Mouse (Mus musculus): ENCODE measurements at regions not wholly inside any gene's neighbourhood (a gene's known extent, or its start where the extent isn't known, plus 50 kb on each side); places are given as distances from the start of the nearest gene placed in this dataset.

DNA sequence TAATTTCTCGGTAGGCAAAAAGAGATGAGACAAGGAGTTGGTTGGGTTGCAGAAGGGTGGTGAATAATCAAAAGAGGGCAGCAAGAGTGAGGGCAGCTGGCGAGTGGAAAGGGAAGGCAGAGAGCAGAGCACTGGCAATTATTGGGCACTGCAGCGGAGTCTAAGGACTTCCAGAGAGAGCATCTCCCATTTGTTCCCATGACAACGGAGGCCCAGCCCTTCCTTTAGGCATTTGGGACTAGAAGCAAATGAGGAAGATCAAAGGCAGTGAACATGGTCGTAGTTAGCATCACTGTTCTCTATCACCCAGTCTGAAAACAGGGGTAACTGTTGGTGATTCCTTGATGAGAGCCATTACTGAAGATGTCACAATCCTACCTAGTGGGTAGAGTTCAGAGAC is 246.1 kb downstream of the Rybp start:
- DNase-seq = no peak

DNA sequence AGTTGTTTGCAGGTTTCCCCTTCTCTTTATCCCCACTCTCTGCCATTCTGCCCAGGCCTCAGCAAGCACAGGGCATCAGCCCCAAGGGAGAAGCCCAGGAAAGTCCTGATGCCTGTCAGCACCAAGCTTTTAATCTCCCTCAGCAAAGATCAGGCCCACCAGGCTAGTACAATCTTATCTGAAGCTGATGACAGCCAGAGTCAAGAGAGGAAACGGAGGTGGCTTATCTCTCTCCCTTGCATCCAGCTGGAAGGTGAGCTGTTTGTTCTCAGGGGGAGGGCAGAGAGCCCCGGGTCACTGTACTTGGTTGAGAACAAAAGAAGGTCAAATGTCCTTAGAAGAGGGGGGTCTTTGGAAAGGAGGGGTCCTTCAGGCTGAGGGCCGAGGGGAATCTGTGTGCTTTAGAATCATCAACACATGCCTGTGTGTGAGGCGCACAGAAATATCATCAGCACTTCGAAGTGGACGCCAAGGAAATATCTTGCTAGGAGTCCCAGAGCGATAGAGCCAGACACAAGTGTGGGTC is 246.8 kb downstream of the Rybp start:
- DNase-seq = no peak

DNA sequence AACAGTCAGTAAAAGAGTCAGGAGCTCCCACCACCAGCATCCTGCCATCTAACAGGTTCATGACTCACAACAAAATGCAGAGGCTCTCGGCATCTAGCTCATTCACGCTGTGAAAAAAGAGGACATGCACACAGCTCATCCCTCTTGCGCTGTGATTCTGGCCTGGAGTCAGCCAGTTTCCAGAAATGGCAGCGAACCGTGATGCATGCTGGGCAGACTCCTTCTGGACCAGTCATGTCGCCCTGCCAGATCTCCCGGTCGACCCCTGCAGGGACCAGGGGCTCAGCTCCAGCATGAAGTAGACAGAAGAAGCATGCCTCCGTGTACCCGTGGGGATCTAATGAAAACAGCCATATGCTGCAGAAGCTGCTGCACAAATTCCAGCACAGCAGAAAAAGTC is 254.6 kb downstream of the Rybp start:
- no peak for DNase-seq

DNA sequence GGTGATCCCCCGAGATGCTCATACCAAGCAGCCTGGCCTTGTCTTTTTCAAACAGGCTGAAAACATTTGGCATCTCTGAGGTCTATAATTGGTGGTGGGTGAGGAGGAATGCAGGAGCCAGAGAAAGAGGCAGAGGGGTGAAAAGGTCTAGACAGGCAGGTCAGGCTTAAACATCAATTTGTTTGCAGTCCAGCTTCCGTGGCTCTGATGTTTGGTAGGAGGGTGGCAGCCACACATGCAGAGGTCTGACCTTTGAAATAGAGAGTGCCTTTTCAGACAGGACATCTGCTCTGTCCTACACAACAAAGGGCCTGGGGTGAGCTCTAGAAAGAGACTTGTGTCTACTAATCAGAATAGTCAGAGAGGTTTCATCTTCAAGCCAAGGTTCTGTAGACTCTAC is 256.8 kb downstream of the Rybp start:
- DNase-seq = no peak

DNA sequence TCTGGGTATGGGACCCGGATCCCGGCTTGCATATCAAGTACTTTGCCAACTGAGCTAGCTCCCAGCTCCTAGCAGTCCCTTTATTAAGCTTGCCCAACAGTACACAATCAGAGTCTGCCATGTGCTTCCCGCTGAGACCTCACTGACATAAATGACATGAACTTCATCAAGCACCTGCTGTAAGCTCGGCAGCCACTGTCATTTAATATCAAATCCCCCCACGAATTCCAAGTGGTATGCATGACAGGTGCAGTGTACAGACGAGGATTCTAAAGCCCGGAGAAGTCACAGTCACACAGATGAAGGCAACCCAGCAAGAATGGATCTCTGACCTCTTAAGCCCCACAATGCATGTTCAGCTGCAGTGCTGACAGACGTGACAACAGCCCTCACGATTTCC is 257.3 kb downstream of the Rybp start:
- DNase-seq = no peak

DNA sequence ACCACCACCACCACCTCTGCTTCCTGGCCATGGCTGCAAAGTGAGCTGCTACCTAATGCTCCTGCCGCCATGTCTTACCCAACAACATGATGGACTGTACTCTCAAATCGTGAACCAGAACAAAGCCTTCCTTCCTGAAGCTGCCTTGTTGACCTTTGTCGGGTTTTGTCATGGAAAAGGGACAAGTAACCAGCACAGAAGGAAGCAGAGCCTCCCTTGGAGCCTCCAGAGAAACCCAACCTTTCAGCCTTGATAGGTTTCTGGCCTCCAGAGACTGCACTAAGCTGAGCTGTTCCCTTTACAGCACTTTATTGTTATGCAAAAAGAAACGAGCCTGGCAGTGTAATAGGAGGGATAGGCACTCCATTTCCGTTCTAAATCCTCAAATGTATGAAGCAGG is 259.8 kb downstream of the Rybp start:
- DNase-seq = no peak

DNA sequence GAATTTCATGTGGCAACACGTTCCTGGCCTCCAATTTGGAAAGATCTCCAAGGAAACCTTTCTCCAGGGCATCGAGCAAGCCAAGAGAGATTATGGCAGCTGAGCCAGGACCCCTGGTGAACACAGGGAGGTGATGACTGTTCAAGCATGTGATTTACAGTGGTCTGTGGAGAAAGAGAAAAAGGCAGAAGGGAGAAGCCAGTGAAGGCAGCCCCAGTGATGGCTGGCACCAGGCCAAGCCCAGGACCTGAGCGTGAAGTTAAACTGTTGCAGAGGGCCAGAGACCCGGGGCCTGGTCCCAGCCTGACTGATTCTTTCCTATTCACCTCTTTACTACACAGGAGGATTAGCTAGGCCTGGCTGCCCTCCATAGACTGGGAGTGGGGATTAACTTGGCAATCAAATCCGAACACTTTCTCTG is 261.7 kb downstream of the Rybp start:
- DNase-seq = no peak

DNA sequence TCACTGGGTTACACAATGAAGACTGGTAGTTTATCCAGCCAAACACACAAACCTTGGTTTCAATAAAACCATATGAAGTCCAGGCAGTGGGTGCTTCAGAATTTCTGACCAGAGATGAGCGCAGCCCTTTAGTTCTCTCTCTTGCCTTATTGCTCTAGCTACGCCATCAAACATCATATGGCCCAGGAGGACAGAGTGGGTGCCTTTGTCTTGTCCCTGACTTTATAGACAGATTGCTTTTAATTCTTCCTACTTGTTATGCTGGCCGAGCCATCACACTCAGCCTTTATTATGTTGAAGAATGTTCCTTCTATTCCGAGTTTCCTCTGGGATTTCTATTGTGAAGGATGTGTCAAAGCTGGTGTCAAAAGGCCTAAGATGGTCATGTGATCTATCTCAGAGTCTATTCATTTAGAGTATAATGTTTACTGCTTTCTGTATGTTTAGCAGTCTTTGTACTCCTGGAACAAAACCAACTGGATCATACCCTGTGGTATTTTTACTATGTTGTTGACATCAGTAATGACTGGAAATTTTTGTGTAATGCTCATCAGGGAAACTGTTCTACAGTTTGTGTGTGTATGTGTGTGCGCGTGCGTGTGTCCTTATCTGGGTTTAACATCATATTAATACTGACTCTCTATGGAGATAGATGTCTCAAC is 263.7 kb downstream of the Rybp start:
- DNase-seq = no peak

DNA sequence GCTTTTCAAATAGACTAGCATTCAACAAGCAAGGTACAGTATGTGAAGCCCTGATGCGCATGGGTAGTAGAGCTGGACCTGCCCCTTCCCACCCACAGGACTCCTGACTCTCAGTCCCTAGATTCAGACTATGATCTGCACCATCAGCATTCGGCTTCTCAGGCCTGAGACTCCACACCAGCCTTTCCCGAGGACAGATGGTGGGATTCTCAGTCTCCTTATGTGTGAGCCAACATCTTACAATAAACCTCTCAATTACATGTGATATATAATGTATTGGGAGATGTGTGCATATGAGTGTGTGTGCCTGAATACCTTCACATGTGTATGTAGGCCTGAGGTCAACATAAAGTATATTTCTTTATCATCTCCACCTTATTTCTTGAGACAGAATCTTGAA is 268.3 kb downstream of the Rybp start:
- DNase-seq = no peak

DNA sequence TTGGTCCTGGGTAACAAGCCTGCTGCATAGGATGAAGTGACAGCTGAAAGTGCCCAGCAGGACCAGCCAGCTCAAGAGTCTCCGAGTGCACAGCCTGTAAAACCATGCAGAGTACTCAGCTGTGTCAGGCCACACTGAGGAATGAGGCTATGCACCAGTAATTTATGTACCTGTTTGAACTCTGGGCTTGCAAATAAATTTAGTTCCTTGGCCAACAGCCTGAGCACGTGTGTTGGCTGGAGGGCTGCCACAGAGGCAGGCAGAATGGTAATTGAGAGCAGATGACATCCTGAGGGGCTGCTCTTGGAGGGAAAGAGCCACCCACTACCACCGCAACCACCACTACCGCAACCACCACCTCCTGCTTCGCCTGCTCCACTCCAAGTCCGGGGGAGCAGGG is 273.3 kb downstream of the Rybp start:
- no peak for DNase-seq

DNA sequence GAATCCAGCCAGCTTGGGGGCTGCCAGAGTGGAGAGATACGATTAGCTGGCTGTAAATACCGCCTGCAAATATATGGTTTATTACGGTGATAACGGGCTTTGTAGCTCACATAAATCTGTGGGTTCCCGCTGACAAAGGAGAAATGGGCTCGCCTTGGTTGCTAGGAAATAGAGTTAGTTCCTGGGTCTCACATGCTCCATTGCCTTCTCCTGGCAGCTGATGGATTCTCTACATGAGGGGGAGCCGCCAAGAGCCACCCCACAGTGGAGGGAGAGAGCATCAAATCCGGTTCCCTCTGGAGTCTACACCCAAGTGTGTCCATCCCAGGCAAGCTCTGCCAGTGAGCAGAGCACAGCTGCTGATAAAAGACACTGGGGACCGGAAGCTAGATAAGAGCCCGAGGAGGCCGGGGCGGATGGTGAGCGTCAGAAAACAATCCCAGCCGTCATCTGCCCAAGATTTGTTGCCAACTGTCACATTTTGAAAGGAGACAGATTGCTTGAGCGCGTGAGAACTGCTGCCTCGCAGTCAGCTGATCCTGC is 275.7 kb downstream of the Rybp start:
- DNase-seq = peak; percentile 63

DNA sequence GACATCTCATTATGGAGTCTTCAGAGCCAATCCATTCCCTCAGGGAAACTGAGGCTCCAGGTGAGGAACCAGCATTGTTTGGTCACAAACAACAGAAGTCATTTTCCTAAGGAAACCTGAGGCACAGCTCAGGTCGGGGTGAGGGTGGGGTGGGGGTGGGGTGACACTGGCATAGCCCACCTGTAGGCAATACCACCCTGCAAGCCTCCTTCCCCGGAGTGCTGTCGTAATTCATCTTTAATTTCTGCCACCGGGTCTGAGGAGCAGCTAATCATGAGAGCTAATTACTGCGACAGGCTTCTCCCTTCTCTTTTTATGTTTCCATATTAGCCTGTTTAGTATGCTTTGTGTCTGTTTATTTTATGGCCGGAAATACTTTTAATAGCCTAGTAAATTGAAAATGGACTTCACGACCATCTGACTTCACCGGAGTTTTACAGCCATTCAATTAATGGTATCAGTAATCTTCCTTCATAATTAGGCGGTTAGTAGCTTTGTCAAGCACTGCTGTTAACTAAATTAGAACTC is 276.3 kb downstream of the Rybp start:
- DNase-seq = no peak

DNA sequence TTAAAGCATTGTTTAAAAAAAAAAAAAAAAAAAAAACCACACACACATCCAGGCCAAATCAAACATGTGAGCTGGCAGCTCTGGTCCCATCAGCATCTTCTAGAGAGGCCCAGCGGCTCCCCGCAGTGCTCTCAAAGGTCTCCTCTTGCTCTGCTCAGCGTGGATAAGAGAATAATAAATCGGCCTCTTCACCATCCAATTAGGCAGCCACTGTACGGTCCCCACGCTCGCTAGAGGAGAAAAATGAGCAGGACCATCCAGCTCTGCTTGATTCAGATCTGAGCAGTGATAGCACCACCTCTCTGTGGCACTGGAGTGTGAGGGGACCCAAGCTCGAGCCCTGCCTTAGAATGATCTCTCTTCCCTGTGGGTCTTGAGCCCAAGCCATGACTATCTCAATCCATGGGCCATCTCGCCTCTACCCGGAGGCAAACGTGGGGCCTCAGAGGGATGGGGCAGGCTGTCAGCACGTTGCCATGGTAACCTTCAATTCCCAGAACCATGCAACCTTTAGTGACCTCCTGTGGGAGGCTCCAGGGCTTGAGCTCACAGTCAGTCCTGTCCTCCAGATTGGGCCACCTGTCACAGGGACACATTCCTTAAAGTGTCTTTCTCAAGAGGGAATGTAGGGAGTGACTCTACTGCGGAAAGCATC is 273.6 kb upstream of the Prok2 start:
- no peak for DNase-seq

DNA sequence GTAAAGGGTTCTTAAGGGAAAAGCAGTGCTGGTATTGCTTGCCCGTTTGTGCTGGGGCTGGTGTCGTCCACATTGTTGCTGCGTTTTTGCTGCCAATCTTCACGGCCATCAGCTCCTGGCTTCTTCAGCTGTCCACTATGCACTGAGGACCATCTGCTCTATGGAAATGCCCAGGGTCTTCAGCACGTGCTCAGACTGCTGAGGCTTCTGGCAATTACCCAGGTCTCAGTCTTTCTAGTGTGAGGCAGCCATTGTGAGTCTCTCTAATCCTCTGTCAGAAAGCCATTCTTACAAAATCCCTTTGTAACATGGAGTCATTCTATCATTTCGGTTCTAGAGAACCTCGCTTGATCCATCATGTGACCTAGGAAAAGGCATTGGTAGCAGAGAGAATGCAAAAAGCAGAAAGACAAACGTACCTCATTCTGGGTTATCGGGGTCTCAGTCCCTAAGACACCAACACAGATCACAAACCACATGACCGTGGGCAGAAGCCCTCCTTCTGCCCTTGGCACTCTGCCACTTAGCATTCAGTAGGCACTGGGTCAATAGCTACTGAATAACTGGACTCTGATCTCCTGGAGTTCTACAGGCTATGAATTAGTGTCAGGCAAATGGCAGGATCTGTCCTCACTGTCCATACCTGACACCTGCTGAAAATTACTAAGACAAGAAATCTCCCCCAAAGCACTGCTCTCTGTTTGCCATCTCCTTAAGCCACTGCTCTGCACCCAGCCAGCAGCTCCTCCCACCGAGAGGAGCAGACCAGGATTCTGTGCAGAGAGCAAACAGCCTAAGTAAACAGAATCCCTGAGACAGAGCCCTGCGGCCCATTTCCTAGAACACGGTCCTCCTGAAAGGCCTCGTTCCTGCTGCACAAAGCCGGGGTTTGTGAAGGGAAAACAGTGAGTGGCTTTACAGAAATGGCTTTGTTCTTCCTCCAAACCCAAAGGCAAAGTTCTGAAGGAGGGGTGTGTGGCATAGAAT is 270.1 kb upstream of the Prok2 start:
- DNase-seq = no peak

DNA sequence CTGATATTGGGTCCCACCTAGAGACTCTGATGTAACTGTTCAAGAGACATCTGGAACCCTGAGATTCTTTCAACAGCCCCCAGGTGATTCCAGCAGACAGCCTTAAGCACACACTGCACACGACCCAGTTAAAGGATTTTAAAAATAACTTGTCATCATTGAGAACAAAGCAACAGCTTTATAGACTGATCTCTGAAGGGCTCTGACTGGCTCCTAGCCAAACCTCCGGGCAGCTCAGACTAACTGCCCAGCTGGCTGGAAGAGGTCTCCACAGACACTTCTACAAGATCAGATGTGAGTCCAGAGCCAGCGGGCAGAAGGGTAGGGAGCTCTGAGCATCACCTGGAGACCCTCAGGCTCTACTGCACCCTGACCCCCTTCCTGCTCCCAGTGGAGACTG is 267.8 kb upstream of the Prok2 start:
- DNase-seq = peak; percentile 51

DNA sequence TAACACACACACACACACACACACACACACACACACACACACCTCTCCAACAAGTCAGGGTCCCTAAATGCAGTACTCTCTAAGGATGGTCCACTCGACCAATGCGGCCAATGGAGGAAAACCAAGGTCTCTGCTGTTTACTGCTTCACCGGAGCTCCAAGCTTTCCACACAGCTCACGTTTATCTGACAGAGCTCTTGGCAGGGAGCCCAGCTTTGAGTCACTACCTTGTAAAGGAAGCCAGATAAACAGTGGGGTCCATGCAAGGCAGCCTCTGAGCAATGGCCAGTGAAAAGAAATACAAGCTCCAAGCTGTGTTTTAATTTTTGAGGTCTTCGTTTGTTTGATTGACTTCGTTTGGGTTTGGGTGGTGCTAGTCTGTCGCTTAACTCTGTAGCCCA is 264.9 kb upstream of the Prok2 start:
- peak; percentile 90 for DNase-seq

DNA sequence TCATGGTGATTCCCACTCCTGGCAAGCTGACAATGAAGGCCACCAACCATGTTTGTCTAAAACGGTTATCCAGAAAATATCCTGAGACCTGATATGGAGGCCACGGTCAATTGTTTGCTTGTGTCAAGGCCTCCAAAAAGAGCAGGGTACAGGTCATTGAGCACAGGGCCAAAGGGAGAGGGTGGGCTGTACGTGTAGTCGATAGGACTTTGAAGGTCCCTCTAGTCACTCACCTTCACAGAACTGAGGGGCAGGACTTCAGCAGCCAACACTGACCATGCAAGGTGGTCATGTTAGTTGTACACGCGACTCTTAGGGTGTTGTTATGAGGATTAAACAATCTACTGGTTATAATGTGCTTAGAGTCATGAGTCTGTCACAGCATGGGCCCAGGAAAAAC is 264.4 kb upstream of the Prok2 start:
- no peak for DNase-seq

DNA sequence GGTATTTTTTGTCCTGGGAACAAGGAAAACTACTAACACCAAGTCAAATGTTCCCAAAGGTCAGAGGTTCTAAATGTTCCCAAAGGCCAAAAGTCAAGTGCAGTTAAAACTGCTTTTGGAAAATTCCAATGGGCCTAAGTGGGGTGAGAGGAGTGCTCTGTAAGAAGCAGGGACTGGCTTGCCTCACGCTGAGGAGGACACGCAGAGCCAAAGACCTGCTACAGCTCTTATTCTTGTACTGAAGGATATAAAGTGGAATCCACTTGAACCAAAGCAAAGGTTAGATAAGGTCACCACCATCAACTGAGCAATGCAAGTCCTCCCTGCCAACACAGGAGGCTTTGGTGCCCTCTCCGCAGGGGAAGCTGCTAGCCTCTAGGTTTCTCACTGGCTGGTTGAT is 260.3 kb upstream of the Prok2 start:
- DNase-seq = peak; percentile 25

DNA sequence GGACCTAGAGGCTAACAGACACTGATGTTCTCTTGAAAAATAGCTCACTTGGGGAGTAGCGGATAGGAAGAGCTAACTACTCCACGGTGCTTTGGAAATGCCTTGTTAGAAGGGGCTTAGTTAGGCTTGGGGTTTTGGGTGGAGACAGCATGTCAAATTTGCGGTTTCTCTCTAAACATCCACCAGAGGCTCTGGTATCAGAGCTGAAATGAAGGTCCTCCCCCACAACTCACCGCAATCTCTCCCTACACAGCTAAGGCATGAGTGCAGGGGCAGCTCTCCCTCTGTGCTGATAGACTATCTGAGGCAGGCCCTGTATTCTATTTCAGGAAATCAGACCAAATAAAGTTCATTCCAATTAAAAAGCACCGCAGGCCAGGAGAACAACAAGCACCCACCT is 259.1 kb upstream of the Prok2 start:
- DNase-seq = no peak

DNA sequence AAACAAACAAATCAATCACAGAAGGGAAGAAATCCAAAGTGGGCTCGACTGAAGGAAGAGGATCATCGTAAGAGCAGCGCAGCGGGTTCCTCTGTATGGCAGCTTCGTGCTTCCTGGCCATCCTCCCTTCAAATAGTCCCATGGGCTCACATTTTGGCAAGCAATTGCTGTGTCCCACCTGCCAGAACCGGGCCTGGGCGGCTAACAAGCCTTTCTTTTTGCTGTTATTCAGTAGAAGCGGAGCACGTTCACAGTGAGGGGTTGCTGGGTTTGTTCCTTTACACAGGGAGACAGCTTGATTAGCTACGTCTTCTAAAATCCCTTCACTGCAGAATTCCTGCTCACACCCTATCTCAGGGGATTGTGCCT is 258.6 kb upstream of the Prok2 start:
- DNase-seq = no peak

DNA sequence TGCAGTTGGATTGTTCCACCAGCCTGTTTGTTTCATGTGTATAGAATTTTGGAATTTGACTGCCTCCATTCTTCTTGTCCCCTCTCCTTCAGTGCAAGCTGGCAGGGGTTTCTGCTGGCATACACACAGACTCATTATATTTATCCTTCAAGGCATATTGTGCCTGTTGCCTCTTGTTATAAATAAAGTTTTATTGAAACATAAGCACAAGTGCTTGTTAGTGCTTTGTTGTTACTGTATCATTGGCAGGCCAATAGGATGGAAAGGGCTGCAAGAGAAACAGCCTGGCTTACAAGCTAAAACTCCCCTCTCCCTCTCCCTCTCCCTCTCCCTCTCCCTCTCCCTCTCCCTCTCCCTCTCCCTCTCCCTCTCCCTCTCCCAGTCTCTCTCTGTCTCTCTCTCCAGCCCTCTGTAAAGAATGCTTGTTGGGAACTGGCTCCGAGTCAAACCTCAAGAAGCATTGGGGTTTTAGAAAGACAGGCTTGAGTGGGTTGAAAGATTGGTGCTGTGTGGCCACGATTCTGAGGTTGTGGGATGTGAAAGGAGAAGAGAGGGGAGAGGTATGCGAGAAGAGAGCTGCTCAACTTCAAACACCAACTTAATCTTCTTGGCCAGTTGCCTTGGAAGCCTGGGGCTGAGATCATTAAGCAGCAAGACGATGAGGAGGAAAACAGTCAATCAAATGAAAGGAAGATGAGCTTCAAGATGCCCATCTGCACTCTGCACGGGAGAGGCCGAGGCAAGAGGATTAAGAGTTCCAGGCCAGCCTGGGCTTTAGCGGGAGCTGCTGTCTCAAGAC is 258.1 kb upstream of the Prok2 start:
- DNase-seq = no peak

DNA sequence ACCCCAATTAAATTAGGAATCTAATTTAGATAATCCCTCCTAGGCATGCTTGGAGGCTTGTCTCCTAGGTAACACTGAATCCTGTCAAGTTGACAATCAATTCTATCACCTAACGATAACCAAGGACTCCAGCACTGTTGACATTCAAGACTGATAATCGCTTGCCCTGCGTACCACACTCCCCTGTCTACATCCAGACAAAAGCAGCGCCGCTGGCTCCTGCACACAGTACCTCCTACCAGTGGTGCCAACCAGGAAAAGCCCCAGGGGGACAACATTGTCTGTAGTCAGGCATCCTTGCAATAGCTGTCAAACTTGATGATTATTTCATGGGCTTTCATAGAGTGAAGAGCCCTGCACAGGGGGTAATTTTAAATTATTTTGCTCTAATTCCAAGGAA is 253.4 kb upstream of the Prok2 start:
- no peak for DNase-seq

All from lung, postnatal 14 days (tissue).